ENCODE assay signal across 15 mouse cellular contexts in the genomic region with DNA sequence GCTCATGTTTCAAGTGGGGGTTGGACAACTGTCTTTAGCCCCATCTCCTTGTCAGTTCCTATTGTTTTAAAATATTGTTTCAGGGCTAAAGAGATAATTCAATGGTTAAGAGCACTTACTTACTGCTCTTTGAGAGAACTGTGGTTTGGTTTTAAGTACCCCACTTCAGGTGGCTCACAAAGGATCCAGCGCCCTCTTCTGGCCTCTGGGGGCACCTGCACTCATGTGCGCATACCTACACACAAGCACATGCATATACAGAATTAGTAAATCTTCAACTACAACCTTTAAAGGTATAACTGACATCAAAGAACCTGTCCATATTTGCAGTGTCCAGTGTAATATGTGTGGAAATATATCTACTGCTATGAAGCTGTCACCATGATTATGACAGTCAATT.
DNase-seq lines count a peak whose midpoint lies in the region; ATAC-seq and TF ChIP-seq lines count a peak whose summit lies in the region.
"Had no signal": no experiment of that assay in that cellular context is flagged by ENCODE, and none has a peak within 500 bp of the region (broad histone marks: within the 10 kb centered on the region; RNA-seq: fewer than 3 reads in every experiment).

No protein-coding gene starts in this region.

- no peak for TF ChIP-seq EP300 in ES-Bruce4 (IDR thresholded peaks at IDR 0.05; ENCODE audit: insufficient read depth, low read depth, low read length)

- ATAC-seq in embryonic facial prominence, embryonic 15.5 days (ENCODE audit: insufficient number of reproducible peaks, low FRiP score, low TSS enrichment, low read depth), result no peak
- ATAC-seq: forebrain, embryonic 15.5 days; liver, postnatal 0 days; midbrain, embryonic 16.5 days had no signal

- no peak overlapping the region for H3K4me2 ChIP-seq in embryonic facial prominence, embryonic 15.5 days (replicated peaks)
- H3K4me2 ChIP-seq: forebrain, embryonic 15.5 days; neural tube, embryonic 12.5 days had no signal

- H3K4me1 ChIP-seq in liver, adult 2 months (ENCODE audit: control insufficient read depth, insufficient read depth, low read length), result peaks cover 3% of the 10 kb centered on the region; the same call in 1 of the 2 replicates
- no peaks in the 10 kb centered on the region for H3K4me1 ChIP-seq in ES-Bruce4 (ENCODE audit: control insufficient read depth, insufficient read depth, low read length)
- H3K4me1 ChIP-seq in embryonic facial prominence, embryonic 15.5 days, result peaks cover 35% of the 10 kb centered on the region

- TF ChIP-seq CTCF in liver, adult 2 months (IDR thresholded peaks at IDR 0.05; ENCODE audit: low read depth, low read length), result 0 out of 2 replicates have a peak, but pooled peaks have one; percentile 25
- TF ChIP-seq CTCF in ES-Bruce4 (IDR thresholded peaks at IDR 0.05; ENCODE audit: low read depth, low read length), result peak; percentile 59

- peak; percentile 83 for DNase-seq in heart, adult 11 months
- no peak for DNase-seq in heart, postnatal 4 days
- no peak for DNase-seq in liver, adult 2 months (ENCODE audit: extremely low read depth, low read depth, low spot score)
- no peak for DNase-seq in liver
- no peak for DNase-seq in adrenal gland, adult (ENCODE audit: inconsistent age in 2 of 2, low spot score in 1 of 2)
- no peak for DNase-seq in layer of hippocampus, postnatal 36 days
- DNase-seq: adrenal gland, postnatal 25 days; gastrocnemius, postnatal 10 days; liver, postnatal 0 days had no signal

- H3K27ac ChIP-seq in liver, adult 2 months (replicated peaks; ENCODE audit: insufficient read depth, low read depth, low read length), result no peak overlapping the region
- H3K27ac ChIP-seq in ES-Bruce4 (ENCODE audit: insufficient read depth, low read length), result no peak overlapping the region
- peak overlapping the region; percentile 63; the same call in 1 of the 2 replicates for H3K27ac ChIP-seq in embryonic facial prominence, embryonic 15.5 days (replicated peaks)
- H3K27ac ChIP-seq: forebrain, embryonic 15.5 days; limb, embryonic 10.5 days; neural tube, embryonic 12.5 days had no signal

- H3K9ac ChIP-seq in liver, adult 2 months (ENCODE audit: low read depth, low read length), result no peak overlapping the region
- no peak overlapping the region for H3K9ac ChIP-seq in ES-Bruce4 (ENCODE audit: low read depth, poor library complexity, severe bottlenecking)
- no peak overlapping the region for H3K9ac ChIP-seq in embryonic facial prominence, embryonic 15.5 days
- H3K9ac ChIP-seq: forebrain, embryonic 15.5 days; liver, postnatal 0 days; neural tube, embryonic 12.5 days had no signal

- no peaks in the 10 kb centered on the region for H3K79me2 ChIP-seq in liver, adult 2 months (ENCODE audit: control insufficient read depth, insufficient read depth, low read length)

- no peak overlapping the region for H3K4me3 ChIP-seq in liver, adult 2 months (ENCODE audit: insufficient read depth, low read depth, low read length)
- no peak overlapping the region for H3K4me3 ChIP-seq in ES-Bruce4 (ENCODE audit: low read depth, low read length)
- no peak overlapping the region for H3K4me3 ChIP-seq in embryonic facial prominence, embryonic 15.5 days (replicated peaks)
- H3K4me3 ChIP-seq: forebrain, embryonic 15.5 days; limb, embryonic 10.5 days; neural tube, embryonic 12.5 days had no signal

- no peaks in the 10 kb centered on the region for H3K27me3 ChIP-seq in liver, adult 2 months (ENCODE audit: control insufficient read depth, insufficient read depth, low read length)
- no peaks in the 10 kb centered on the region for H3K27me3 ChIP-seq in ES-Bruce4 (ENCODE audit: control insufficient read depth, insufficient read depth, low read length, poor library complexity, severe bottlenecking)
- H3K27me3 ChIP-seq in embryonic facial prominence, embryonic 15.5 days, result no peaks in the 10 kb centered on the region
- H3K27me3 ChIP-seq: forebrain, embryonic 15.5 days; neural tube, embryonic 12.5 days had no signal

- 91% methylated on average over 2 of the region's 2 CpGs for WGBS in liver, adult 2 months
- WGBS in embryonic facial prominence, embryonic 15.5 days, result 82% methylated on average over 2 of the region's 2 CpGs

- TF ChIP-seq POLR2A in liver, adult 2 months (IDR thresholded peaks at IDR 0.05; ENCODE audit: extremely low read depth, insufficient read depth, low read length), result no peak
- no peak for TF ChIP-seq POLR2A in ES-Bruce4 (IDR thresholded peaks at IDR 0.05; ENCODE audit: insufficient read depth, low read length)

- H3K9me3 ChIP-seq in ES-Bruce4 (replicated peaks; ENCODE audit: control insufficient read depth, insufficient read depth, low read length, poor library complexity, severe bottlenecking), result no peaks in the 10 kb centered on the region
- no peaks in the 10 kb centered on the region for H3K9me3 ChIP-seq in embryonic facial prominence, embryonic 15.5 days (replicated peaks)
- H3K9me3 ChIP-seq: forebrain, embryonic 15.5 days; limb, embryonic 10.5 days; neural tube, embryonic 12.5 days had no signal

- no peaks in the 10 kb centered on the region for H3K36me3 ChIP-seq in liver, adult 2 months (ENCODE audit: control insufficient read depth, insufficient read depth, low read length)
- no peaks in the 10 kb centered on the region for H3K36me3 ChIP-seq in ES-Bruce4 (ENCODE audit: control insufficient read depth, insufficient read depth, low read length, poor library complexity, severe bottlenecking)
- no peaks in the 10 kb centered on the region for H3K36me3 ChIP-seq in embryonic facial prominence, embryonic 15.5 days
- H3K36me3 ChIP-seq: forebrain, embryonic 15.5 days had no signal
